Mouse (Mus musculus) midbrain, embryonic 13.5 days (tissue): ENCODE results near the gene Arhgap25. TPM values are rescaled to one million over a fixed set of nuclear protein-coding genes. Genes with fewer than 3 reads are reported as not detected.

ENCODE experiments used
- ATAC-seq: fragments of 200-750 bp; cut with Nextera tagmentation; 2 replicates; pipeline ENCODE4 v1.8.0; 2017; ENCODE audit warnings: mild to moderate bottlenecking, moderate TSS enrichment, moderate library complexity
- H3K27ac ChIP-seq: fragments of 300-500 bp; sonication (generic); 2 replicates; pipeline ENCODE4 v1.5.1; 2015; ENCODE audit warnings: inconsistent platforms, mild to moderate bottlenecking, moderate library complexity
- H3K27me3 ChIP-seq: fragments of 300-500 bp; sonication (generic); 2 replicates; pipeline ENCODE4 v1.6.1; 2015; ENCODE audit warnings: mild to moderate bottlenecking, inconsistent platforms
- H3K36me3 ChIP-seq: fragments of 300-500 bp; sonication (generic); 2 replicates; pipeline ENCODE4 v1.6.1; 2015; ENCODE audit warnings: mild to moderate bottlenecking, inconsistent platforms
- H3K4me1 ChIP-seq: fragments of 300-500 bp; sonication (generic); replicated peaks from 2 replicates; pipeline ENCODE4 v1.6.1; 2015; ENCODE audit warnings: inconsistent platforms
- H3K4me2 ChIP-seq: fragments of 300-500 bp; sonication (generic); replicated peaks from 2 replicates; pipeline ENCODE4 v1.6.1; 2015; ENCODE audit warnings: moderate library complexity, mild to moderate bottlenecking, inconsistent platforms
- H3K4me3 ChIP-seq: fragments of 300-500 bp; sonication (generic); replicated peaks from 2 replicates; pipeline ENCODE4 v1.5.1; 2015; ENCODE audit warnings: mild to moderate bottlenecking, inconsistent platforms
- H3K9ac ChIP-seq: fragments of 300-500 bp; sonication (generic); replicated peaks from 2 replicates; pipeline ENCODE4 v1.6.1; 2015; ENCODE audit warnings: mild to moderate bottlenecking, inconsistent platforms
- H3K9me3 ChIP-seq: fragments of 300-500 bp; sonication (generic); 2 replicates; pipeline ENCODE4 v1.6.1; 2016; ENCODE audit warnings: mild to moderate bottlenecking, inconsistent platforms
- WGBS: fragments of 180-500 bp; shearing (Covaris S2); methylation state at CpG from one replicate; pipeline ENCODE4 v1.1.7; 2015; 5-methylcytosine and 5-hydroxymethylcytosine counted together
- polyA plus RNA-seq: library from polyadenylated mRNA; unstranded; fragments of >200 nt; fragmentation: Nextera tagmentation; extraction: Ambion mirVana; gene quantifications from 2 replicates; pipeline ENCODE4 v1.2.1, GENCODE M21; 2015

Arhgap25 gene
- polyA plus RNA-seq, 1 experiment from 2014 or later = 1.5 TPM

GRCm38 (mm10) chr6:87552054-87552807, 19.2 kb upstream of the Arhgap25 start:
- no peak for ATAC-seq
- Histone ChIP-seq H3K36me3 (no peaks in the 10 kb centered on the region), H3K27me3 (no peaks in the 10 kb centered on the region), H3K9me3 (no peaks in the 10 kb centered on the region), H3K9ac (no peak overlapping the region), H3K4me2 (no peak overlapping the region), H3K4me3 (no peak overlapping the region), H3K4me1 (no peaks in the 10 kb centered on the region), H3K27ac (no peak overlapping the region)
- 64% methylated on average over 7 of the region's 7 CpGs for WGBS

GRCm38 (mm10) chr6:87547836-87548235, 14.8 kb upstream of the Arhgap25 start:
- Histone ChIP-seq H3K4me2 (no peak overlapping the region), H3K27ac (no peak overlapping the region), H3K9me3 (peaks cover 10% of the 10 kb centered on the region), H3K36me3 (peaks cover 5% of the 10 kb centered on the region; the same call in 1 of the 2 replicates), H3K4me3 (no peak overlapping the region), H3K4me1 (peaks cover 8% of the 10 kb centered on the region), H3K9ac (no peak overlapping the region), H3K27me3 (no peaks in the 10 kb centered on the region)
- no peak for ATAC-seq
- WGBS = 87% methylated on average over 7 of the region's 7 CpGs

- no peak overlapping the region for H3K27ac ChIP-seq
- no peak overlapping the region for H3K4me3 ChIP-seq
- H3K9ac ChIP-seq = no peak overlapping the region
- 88% methylated on average over 4 of the region's 4 CpGs for WGBS
- no peak overlapping the region for H3K4me2 ChIP-seq
- ATAC-seq = no peak
- no peaks in the 10 kb centered on the region for H3K27me3 ChIP-seq
- H3K9me3 ChIP-seq = peaks cover 10% of the 10 kb centered on the region
- H3K4me1 ChIP-seq = peaks cover 8% of the 10 kb centered on the region
- H3K36me3 ChIP-seq = peaks cover 5% of the 10 kb centered on the region; the same call in 1 of the 2 replicates
Observed at GRCm38 (mm10) chr6:87547431-87547830, 14.4 kb upstream of the Arhgap25 start.

GRCm38 (mm10) chr6:87545331-87546217, 12.5 kb upstream of the Arhgap25 start:
- 9% methylated on average over 1 of the region's 1 CpGs for WGBS
- Histone ChIP-seq H3K4me2 (no peak overlapping the region), H3K27me3 (no peaks in the 10 kb centered on the region), H3K36me3 (peaks cover 5% of the 10 kb centered on the region; the same call in 1 of the 2 replicates), H3K9ac (no peak overlapping the region), H3K4me1 (peaks cover 8% of the 10 kb centered on the region), H3K4me3 (no peak overlapping the region), H3K27ac (peak overlapping the region; percentile 53; the same call in 1 of the 2 replicates), H3K9me3 (peaks cover 10% of the 10 kb centered on the region)
- peak; percentile 97 for ATAC-seq

GRCm38 (mm10) chr6:87542027-87542426, 9.0 kb upstream of the Arhgap25 start:
- 85% methylated on average over 9 of the region's 9 CpGs for WGBS
- H3K4me1 ChIP-seq = peaks cover 13% of the 10 kb centered on the region
- no peaks in the 10 kb centered on the region; the same call in 1 of the 2 replicates for H3K27me3 ChIP-seq
- no peak overlapping the region for H3K4me2 ChIP-seq
- no peak overlapping the region for H3K9ac ChIP-seq
- H3K36me3 ChIP-seq = peaks cover 5% of the 10 kb centered on the region; the same call in 1 of the 2 replicates
- peaks cover 10% of the 10 kb centered on the region for H3K9me3 ChIP-seq
- H3K27ac ChIP-seq = no peak overlapping the region
- no peak for ATAC-seq
- no peak overlapping the region for H3K4me3 ChIP-seq

GRCm38 (mm10) chr6:87541171-87541571, 8.1 kb upstream of the Arhgap25 start:
- Histone ChIP-seq H3K4me2 (no peak overlapping the region), H3K27me3 (no peaks in the 10 kb centered on the region; the same call in 1 of the 2 replicates)
- ATAC-seq = no peak

GRCm38 (mm10) chr6:87538376-87539270, 5.6 kb upstream of the Arhgap25 start:
- Histone ChIP-seq H3K27ac (no peak overlapping the region), H3K4me3 (no peak overlapping the region)
- WGBS = 78% methylated on average over 15 of the region's 15 CpGs

More at GRCm38 (mm10) chr6:87541171-87541571, 8.1 kb upstream of the Arhgap25 start:
- H3K9ac ChIP-seq = no peak overlapping the region
- H3K9me3 ChIP-seq = peaks cover 1% of the 10 kb centered on the region
- no peak overlapping the region for H3K4me3 ChIP-seq
- no peaks in the 10 kb centered on the region for H3K36me3 ChIP-seq
- H3K27ac ChIP-seq = no peak overlapping the region
- peaks cover 13% of the 10 kb centered on the region for H3K4me1 ChIP-seq
- WGBS = 91% methylated on average over 6 of the region's 6 CpGs

GRCm38 (mm10) chr6:87537678-87538077, 4.6 kb upstream of the Arhgap25 start:
- Histone ChIP-seq H3K27me3 (peaks cover 6% of the 10 kb centered on the region; the same call in 1 of the 2 replicates), H3K4me1 (peaks cover 5% of the 10 kb centered on the region), H3K36me3 (no peaks in the 10 kb centered on the region), H3K4me2 (no peak overlapping the region), H3K9me3 (no peaks in the 10 kb centered on the region), H3K27ac (no peak overlapping the region), H3K9ac (no peak overlapping the region), H3K4me3 (no peak overlapping the region)
- no peak for ATAC-seq
- 83% methylated on average over 5 of the region's 5 CpGs for WGBS

More at GRCm38 (mm10) chr6:87538376-87539270, 5.6 kb upstream of the Arhgap25 start:
- H3K9ac ChIP-seq = no peak overlapping the region
- H3K4me2 ChIP-seq = no peak overlapping the region
- no peaks in the 10 kb centered on the region for H3K36me3 ChIP-seq
- H3K27me3 ChIP-seq = peaks cover 6% of the 10 kb centered on the region; the same call in 1 of the 2 replicates
- no peak for ATAC-seq
- no peaks in the 10 kb centered on the region for H3K9me3 ChIP-seq
- H3K4me1 ChIP-seq = peaks cover 5% of the 10 kb centered on the region

- H3K9me3 ChIP-seq = no peaks in the 10 kb centered on the region
- no peaks in the 10 kb centered on the region for H3K36me3 ChIP-seq
- no peak for ATAC-seq
- H3K9ac ChIP-seq = no peak overlapping the region
- peaks cover 6% of the 10 kb centered on the region; the same call in 1 of the 2 replicates for H3K27me3 ChIP-seq
- WGBS = 75% methylated on average over 8 of the region's 8 CpGs
- H3K4me1 ChIP-seq = peaks cover 5% of the 10 kb centered on the region
- no peak overlapping the region for H3K27ac ChIP-seq
- no peak overlapping the region for H3K4me3 ChIP-seq
- H3K4me2 ChIP-seq = no peak overlapping the region
Observed at GRCm38 (mm10) chr6:87536270-87536669, 3.2 kb upstream of the Arhgap25 start.

GRCm38 (mm10) chr6:87535651-87536050, 2.6 kb upstream of the Arhgap25 start:
- Histone ChIP-seq H3K4me1 (peaks cover 5% of the 10 kb centered on the region), H3K27me3 (peaks cover 6% of the 10 kb centered on the region; the same call in 1 of the 2 replicates), H3K36me3 (no peaks in the 10 kb centered on the region), H3K4me2 (no peak overlapping the region), H3K9ac (no peak overlapping the region), H3K9me3 (no peaks in the 10 kb centered on the region), H3K27ac (no peak overlapping the region), H3K4me3 (no peak overlapping the region)
- WGBS = 78% methylated on average over 9 of the region's 9 CpGs
- ATAC-seq = no peak

- H3K36me3 ChIP-seq = no peaks in the 10 kb centered on the region
- ATAC-seq = no peak
Observed at GRCm38 (mm10) chr6:87534855-87535575, 2.0 kb upstream of the Arhgap25 start.

More at GRCm38 (mm10) chr6:87534855-87535575, 2.0 kb upstream of the Arhgap25 start:
- Histone ChIP-seq H3K9me3 (no peaks in the 10 kb centered on the region), H3K27ac (no peak overlapping the region), H3K27me3 (peaks cover 6% of the 10 kb centered on the region; the same call in 1 of the 2 replicates), H3K9ac (no peak overlapping the region), H3K4me1 (peaks cover 4% of the 10 kb centered on the region), H3K4me2 (no peak overlapping the region), H3K4me3 (no peak overlapping the region)
- WGBS = 90% methylated on average over 9 of the region's 9 CpGs
